Mouse (Mus musculus) adrenal gland, adult 8-10 months (tissue): ENCODE results near the gene Dennd6b. TPM values are rescaled to one million over a fixed set of nuclear protein-coding genes. Genes with fewer than 3 reads are reported as not detected.

Experiments
- DNase-seq: peaks from one replicate; pipeline ENCODE4 v3.0.0; 2022
- total RNA-seq, 4 experiments: library from RNA; stranded (reverse); gene quantifications; 2 replicates each; pipeline ENCODE4 v1.2.4; 2022

Dennd6b gene
- total RNA-seq, 4 experiments from 2014 or later: 6.9 to 13.2 (median 8.9) TPM

DNA sequence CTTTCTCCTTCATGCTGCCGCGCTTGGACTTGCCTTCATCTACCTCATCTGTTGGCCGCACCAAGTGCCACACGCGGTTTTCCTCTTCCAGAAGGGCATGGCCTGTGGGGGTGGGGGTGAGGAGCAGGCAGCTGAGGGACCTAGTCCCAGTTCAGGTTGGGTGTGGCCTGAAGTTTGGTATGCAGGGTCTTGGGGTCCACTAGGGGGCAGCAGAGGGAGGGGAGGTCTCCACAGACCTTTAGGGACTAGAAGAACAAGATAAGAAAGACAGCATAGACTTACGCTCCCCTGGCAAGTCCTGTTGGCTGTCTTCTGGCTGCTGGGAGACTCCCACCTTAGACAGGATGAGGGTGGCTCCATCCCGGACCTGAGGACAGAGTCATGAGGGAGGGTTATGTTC is 38.3 kb downstream of the Dennd6b start:
- DNase-seq: no peak

GRCm38 (mm10) chr15:89152312-89152711 is 44.0 kb downstream of the Dennd6b start:
- DNase-seq: no peak

DNA sequence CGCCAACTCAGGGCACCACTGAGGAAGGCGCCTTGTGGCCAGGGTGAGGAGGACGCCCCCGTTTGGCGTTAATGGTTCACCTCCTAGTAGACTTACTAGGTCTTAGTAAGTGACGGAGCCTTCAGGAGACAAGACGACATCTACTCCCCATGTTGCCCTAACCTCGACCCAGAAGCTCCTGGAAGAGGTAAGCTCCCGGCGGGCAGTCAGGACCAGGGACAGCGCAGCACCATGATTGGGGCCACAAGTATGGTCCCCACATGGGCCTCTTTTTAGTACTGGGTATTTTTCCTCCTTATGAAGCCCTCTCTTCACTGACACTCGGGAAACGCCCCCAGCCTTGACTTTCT is 46.3 kb downstream of the Dennd6b start:
- no peak for DNase-seq

- DNase-seq: no peak
Observed at GRCm38 (mm10) chr15:89149271-89150040, 46.8 kb downstream of the Dennd6b start, which contains the start of gene Mapk11. Gene Mapk11, minus strand, starts transcription at chr15:89149628.

DNA sequence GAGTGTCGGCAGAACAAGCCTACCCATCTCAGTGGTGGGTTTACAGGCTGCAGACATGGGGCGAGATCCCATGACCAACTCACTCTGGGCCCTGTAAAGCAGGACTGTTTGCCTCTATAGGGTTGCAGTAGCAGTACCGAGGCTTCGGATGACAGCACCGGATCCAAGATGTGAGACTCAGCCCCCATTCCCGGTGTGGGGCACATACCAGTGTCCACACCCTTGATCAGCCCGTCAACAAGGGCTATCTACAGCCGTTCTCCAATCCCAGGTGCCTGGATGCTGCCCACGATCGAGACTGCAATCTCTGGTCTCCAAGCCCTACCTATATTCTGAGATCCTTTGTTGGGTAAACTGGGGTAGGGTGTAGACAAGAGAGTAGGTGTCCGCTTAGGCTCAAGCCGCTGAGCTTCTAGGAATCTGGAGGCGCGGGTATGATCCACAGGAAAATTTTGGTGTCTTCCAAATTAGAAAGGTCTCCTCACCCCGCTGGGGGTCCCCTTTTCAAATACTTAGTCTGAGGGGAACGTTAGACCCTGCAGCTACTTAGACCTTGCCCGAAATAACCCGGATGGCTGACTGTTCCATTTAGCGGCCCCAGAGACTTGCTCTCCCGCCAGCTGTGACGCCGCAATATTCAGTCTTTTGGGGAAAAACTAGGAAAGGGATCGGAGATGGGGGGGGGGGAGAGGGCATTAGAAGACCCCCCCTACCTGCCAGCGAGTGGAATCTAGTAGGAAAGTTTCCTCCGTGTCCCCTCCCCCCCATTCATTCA is 47.6 kb downstream of the Dennd6b start:
- no peak for DNase-seq

- no peak for DNase-seq
Observed at GRCm38 (mm10) chr15:89147895-89148294, 48.4 kb downstream of the Dennd6b start.

DNA sequence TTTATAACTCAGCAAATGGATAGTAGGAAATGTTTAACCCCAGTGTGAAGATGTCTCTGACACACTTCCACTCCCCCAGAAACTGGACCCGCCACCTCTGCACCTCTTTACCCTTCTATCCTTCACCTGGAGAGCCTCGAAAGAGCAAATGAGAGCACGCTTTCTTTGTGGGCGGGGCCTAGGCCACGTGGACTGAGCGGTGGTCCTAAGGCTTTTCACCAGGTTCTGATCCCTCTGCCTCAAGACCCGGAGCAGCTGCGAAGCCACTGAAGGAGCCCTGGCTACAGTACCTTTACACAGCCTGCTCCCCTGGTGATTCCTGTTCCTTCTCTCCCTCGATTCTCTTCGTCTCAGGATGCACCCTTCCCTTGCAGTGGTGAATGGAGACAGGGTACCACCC is 48.8 kb downstream of the Dennd6b start:
- no peak for DNase-seq

GRCm38 (mm10) chr15:89147024-89147423 is 49.3 kb downstream of the Dennd6b start:
- no peak for DNase-seq

GRCm38 (mm10) chr15:89146537-89146936 is 49.8 kb downstream of the Dennd6b start:
- no peak for DNase-seq

- DNase-seq: no peak
Observed at GRCm38 (mm10) chr15:89145813-89146350, 50.4 kb downstream of the Dennd6b start.

DNA sequence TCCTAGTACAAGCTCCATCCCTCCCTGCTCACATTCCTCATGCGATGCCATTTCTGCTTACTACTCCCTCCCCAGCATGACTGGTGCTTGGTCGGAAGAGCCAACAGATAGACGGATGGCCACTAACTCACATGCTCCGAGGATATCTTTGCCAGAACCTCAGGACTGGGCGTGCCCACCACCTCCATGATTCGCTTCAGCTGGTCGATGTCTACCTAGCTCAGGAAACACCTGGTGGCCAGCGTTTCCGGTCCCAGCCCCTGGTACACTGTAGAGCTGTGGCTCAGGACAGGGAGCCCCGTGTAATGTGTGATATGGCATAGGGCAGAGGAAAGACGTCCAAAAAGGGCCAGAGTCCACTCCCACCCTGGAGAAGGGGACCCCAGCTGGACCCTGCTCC is 51.3 kb downstream of the Dennd6b start:
- no peak for DNase-seq

- no peak for DNase-seq
Observed at GRCm38 (mm10) chr15:89143134-89143533, 53.2 kb downstream of the Dennd6b start.

DNA sequence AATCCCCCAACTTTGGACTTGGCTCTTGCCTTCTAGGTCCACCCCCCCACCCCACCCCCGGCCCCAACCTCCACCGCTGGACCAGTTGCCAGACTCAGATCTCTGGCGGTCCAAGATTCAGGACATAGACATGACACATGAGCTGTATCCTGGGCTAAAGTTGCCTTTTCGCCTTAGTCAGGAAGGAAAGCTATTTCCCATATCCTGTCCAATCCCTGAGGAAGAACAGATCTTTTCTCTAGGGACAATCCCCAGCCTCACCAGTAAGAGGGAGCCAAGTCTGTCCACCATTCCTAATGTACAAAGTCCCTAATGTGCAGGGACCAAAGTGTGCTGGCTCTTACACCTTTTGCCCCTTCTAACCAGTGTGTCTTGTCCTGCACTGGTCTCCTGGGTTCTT is 54.4 kb downstream of the Dennd6b start:
- no peak for DNase-seq

- DNase-seq: no peak
Observed at GRCm38 (mm10) chr15:89141443-89141842, 54.9 kb downstream of the Dennd6b start.

DNA sequence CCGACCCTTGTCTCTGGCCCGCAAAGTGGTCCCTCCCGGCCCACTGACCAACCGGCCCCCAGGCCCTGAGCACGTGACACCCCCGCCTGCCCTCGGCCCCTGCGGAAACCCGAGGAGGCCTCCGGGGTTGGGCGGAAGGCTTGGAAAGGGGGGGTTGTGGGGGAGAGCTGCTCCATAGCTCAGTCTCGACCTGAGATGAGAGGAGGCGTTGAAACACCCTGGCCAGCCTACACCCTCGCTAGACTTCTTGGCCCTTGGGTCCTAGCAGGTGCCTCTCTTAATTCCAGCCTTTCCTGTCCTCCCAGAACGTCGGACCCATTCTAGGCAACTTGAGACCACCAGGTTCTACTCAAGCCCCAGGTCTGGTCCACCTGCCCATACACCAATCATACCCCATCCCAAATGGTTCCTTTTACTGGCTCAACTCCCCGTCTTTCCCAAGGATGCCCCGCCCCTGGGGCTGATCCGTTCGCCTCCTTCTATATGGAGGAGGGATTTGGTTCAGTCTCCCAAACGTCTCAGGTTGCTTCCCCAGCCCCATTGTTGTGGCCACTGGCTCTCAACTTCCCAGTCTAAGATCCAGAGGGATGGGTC is 55.5 kb downstream of the Dennd6b start, which contains the start of gene Mapk12:
Gene Mapk12, minus strand, starts transcription at position 45 of the 594 bp plus-strand sequence.
- no peak for DNase-seq

DNA sequence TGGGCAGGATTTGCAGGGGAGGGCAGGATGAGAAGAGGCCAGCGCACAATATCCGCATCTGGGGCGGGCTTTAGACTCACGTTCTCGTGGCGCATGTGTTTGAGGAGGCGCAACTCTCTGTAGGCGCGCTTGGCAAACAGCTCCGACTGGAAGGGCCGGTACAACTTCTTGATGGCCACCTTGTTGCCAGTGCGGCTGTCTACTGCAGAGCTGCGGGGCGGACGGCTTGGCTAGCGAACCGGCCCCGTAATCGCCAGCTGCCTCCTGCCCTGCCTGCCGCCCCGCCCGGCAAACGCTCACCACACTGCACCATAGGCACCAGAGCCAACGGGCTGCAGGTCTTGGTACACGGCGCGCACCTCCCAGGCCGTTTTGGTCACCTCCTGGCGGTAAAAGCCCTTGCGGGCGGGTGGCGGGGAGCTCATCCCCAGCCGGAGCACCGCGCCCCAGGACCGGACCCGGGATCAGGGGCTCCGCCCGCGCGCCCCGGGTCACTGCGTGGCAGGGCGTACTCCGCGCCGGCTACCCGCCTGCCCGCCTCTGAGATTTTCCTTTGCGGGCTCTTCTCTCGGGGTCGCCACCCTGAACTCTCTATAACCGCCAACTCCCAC is 56.1 kb downstream of the Dennd6b start:
- DNase-seq: no peak

GRCm38 (mm10) chr15:89138531-89138930 is 57.8 kb downstream of the Dennd6b start:
- no peak for DNase-seq

GRCm38 (mm10) chr15:89138046-89138405 is 58.3 kb downstream of the Dennd6b start:
- no peak for DNase-seq

DNA sequence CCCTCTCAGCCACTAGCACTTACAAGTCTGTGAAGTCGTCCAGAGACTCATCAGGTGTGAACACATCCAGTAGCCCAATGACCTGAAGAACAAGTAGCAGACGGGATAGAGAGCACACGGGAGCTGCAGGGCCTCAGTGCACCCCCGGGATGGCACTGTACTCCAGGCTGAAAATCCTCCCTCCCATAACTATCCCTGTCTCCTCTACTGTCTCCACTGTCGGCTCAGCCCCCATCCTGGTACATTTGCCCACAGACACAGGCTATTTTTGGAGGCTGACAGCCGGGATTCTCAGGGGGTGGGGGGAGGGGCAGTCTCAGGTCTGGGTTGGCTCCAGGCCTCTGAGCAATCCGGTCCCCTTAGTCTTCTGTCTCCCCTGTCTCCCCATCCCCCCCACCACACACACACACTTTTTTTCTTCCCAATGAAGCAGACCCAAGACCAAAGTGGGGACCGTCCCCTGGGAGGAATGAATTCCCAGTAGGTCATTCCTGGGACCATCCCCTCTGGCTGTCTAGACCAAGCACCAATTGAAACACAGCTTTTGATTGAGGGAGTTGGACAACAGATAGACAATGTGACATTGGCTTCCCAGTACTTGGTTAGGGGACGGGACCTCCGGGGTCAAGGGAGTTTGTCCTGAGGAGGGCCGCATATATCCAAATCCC is 58.8 kb downstream of the Dennd6b start:
- no peak for DNase-seq

DNA sequence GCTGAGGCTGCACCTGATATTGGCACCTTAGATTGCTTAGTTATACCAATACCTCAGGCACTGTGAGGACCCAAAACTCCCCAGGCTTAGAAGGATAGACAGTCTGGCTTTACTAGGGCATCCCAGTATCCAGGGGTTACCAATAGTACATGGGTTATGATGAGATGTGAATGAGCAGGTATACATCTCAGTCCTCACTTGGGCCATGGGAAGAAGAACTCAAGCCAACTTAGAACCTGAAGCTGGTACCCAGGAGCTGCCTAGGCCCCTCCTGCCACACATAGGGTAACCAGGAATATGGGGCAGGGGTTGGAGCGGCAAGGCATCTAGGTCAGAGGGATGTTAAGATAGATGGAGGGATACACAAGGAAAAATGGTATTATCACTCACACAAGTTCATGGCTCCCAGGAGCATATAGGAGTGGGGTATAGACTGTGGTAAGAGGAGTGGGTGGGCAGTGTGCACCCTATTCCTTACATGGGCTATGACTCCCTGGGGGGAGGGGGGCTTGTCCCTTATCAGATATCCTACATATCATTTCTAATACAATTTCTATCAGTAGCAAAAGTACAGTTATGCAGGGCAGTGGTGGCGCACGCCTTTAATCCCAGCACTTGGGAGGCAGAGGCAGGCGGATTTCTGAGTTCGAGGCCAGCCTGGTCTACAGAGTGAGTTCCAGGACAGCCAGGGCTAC is 59.7 kb downstream of the Dennd6b start:
- no peak for DNase-seq
